Mouse (Mus musculus): Measurements from ENCODE around the gene Rabgap1l.
"Not testable (repeated sequence)": the region's sequence is repeated elsewhere in the genome, so short reads cannot be mapped to it uniquely, and the experiment has no call there.

Rabgap1l gene

DNA sequence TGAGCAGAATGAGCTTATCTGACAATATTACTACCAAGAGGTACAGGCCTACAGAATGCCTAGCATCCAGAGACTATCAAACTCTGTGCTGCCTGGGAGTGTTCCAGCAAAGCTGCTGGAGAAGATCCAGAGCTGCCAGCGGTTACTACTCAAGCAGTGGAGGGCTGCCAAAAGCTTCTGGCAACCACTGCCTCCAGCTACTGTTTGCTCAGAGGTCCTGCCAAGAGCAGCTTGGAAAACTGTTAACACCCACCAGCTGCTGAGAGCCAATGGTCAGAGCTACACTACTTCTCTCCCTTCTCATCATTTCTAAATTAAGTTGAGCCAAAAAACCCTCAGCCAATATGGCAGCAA lies 99.9 kb downstream of the Rabgap1l start:
- no peak for DNase-seq (ENCODE audit: low spot score)

DNA sequence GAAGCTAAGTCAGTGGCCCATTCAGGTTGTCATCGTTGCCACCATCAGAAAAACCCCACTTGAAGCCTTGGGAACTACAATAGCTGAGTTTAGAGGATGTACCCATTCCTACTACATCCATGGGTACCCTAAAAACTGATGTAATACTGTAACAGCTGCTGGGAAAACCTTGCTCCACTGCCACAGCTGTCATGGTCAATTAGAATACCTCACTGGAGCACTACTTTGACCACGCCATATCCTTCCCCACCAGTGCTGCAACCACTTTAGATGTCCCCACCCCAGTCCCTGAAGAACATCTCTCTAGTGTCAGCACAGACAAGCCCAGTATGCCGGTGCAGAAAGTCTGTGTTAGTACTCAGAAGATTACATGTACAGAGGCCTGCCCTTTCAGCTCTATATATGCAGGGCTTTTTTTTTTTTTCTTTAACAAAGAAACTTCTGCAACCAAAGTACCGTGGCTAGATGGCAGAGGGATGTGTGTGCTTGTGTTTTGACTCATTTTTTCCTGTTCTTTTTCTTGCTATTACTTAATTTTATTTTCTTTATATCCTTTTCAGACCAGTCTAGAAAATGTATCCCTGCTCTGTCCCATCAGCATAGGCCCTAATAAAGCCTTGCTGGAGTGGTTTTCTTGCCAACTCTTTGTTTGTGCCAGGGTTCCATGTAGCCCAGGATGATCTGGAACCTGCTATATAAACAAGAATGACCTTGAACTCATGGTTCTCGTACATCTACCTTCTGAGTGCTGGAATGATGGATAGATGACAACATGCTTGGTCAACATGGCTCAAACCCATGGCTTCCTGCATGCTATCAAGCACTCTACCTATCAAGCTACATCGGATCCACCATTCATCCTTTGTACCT lies 100.6 kb downstream of the Rabgap1l start:
- DNase-seq (ENCODE audit: low spot score): no peak

DNA sequence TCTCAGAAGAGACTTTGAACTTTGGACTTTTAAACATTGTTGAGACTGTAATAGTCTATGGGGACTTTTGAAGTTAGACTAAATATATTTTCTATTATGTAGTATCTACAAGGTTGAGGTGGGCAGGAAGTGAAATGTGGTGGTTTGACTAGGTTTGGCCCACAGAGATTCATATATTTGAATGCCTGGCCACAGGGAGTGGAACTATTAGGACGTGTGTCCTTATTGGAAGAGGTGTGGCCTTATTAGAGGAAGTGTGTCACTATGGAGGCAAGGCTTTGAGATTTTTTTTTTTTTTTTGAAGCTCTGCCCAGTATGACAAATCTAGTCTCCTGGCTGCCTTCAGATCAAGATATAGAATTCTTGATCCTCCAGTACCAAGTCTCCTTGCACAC lies 101.8 kb downstream of the Rabgap1l start:
- DNase-seq (ENCODE audit: low spot score): no peak

GRCm38 (mm10) chr1:160690516-160691195 lies 102.4 kb downstream of the Rabgap1l start:
- DNase-seq (ENCODE audit: low spot score): no peak

GRCm38 (mm10) chr1:160689511-160689910 lies 103.5 kb downstream of the Rabgap1l start:
- DNase-seq (ENCODE audit: low spot score): no peak

GRCm38 (mm10) chr1:160684251-160684650 lies 108.8 kb downstream of the Rabgap1l start:
- no peak for DNase-seq (ENCODE audit: low spot score)

GRCm38 (mm10) chr1:160681398-160682050 lies 111.5 kb downstream of the Rabgap1l start:
- DNase-seq (ENCODE audit: low spot score): peak; percentile 53

DNA sequence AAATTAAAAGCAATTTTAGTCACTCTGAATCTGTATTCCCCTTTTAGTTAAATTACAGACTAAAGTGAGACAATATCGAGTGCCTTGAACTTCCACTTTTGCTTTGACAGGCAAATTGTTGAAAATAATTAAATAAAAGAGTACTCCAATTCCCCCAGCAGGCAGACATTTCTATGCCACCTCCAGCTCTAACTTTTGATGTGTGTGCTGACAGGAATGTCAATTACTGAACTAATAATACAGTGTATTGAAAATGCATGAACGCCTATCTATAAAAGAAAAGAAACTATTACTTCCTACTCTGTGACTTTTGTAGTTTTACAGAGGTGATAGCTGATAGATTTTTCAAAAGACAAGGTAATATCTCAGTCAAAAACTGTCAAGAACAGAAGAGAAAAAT lies 118.2 kb downstream of the Rabgap1l start:
- DNase-seq (ENCODE audit: low spot score): no peak

DNA sequence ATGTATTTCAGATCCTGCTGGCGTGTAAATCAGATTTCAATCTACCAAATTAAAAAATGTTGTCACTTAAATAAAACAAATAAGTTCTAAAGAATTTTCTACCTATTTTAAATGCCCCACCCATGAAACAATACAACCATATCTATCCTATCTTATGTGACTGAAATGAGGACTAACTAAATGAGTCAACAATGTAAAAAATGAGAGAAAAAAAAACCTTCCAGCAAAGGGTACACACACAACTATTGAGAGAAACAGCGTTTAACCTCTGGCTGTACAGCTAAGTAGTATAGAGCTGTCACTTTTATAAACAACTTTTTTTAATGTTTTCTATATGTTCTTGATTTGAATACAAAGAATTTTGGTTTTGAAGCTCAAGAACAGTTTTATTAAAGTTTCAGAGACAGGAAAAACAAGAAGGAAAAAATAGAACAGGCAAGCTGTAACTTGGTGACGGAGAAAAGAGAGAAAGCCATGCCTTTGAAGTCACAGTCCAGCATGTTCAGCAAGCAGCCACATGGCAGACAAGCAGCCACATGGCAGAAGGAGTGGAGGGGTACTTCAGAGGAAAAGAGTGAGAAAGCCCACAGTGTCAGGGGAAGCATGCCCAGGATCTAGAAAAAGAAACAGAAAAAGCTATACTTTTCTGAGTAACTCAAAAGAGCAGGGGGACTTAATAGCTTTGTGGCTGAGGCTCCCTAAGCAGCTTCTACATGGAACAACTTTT lies 120.8 kb downstream of the Rabgap1l start:
- DNase-seq (ENCODE audit: low spot score): no peak

GRCm38 (mm10) chr1:160655806-160656470 lies 137.1 kb downstream of the Rabgap1l start:
- DNase-seq (ENCODE audit: low spot score): no peak

GRCm38 (mm10) chr1:160651691-160652090 lies 141.3 kb downstream of the Rabgap1l start:
- DNase-seq (ENCODE audit: low spot score): no peak

- no peak for DNase-seq (ENCODE audit: low spot score)
Measured at GRCm38 (mm10) chr1:160645416-160645815, 147.6 kb downstream of the Rabgap1l start.

GRCm38 (mm10) chr1:160628213-160628932 lies 164.6 kb downstream of the Rabgap1l start:
- no peak for DNase-seq (ENCODE audit: low spot score)

DNA sequence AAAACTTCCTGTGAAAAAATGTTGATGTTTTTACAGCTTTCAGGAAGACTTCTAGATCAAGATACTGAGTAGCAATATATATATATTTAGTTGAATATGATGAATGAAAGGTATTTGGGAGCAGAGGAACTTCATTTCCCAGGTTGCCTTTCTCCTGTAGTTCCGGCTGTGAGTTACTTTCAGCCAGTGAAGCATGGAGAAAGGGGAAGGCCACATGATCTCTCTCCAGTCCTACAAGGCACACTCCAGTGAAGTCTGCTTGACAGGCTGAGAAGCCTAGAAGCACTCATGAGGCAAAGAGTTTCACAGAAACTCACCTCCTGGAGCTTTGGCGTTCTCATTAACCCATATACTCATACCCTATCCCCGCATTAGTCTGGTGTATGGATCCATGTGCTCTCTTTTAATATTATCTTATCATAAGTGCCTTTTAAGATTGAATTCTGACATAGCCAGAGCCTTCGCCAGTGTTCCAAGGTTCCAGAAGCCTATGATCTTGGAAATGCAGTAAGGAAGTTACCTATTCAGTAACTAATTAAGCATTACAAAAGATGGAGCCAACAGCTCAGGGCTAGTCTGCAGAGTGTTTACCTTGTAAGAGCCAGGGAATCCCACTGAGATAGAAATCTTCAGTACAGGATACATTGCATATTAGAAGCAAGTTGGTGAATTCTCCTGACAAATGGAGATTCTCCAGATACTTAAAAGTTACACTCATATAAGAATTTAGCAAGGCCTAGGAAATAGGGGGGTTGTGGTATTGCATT lies 168.5 kb downstream of the Rabgap1l start:
- DNase-seq (ENCODE audit: low spot score): not testable (repeated sequence)

DNA sequence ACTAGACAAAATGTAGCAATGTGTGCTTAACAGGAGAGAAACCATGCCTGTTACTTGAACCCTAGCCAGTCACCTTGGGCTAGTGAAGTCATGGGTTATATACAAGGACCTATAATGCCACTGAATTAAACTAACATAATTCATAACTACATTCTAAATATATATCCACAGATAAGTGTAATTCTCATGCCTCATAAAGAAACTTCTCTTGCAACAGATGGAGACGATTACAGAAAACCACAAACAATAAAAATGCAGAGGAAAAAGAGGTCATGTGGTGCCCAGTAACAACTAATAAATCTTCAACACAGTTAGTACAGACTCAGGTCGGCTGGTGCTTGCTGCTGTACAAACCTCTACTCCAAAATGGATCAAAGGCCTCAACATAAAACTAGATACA lies 174.8 kb downstream of the Rabgap1l start:
- no peak for DNase-seq (ENCODE audit: low spot score)

DNA sequence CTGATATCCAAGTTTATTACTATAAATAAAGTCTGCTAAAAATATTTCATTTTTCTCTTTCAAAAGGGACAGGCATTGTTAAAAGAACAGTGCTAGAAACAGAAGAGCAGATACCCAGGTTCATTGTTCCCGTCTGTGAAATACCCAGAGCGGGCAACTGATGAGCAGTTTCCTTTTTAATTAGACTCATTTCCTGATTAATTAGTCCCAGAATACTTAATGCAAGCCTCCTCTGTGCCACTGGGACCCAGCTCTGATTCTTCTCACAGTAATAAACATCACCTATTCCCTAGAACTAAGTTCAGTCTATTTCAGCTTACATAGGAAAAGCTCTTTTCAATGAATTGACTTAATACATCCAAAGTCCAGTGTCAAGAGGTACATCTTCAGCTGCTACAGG lies 186.6 kb downstream of the Rabgap1l start:
- no peak for DNase-seq (ENCODE audit: low spot score)

DNA sequence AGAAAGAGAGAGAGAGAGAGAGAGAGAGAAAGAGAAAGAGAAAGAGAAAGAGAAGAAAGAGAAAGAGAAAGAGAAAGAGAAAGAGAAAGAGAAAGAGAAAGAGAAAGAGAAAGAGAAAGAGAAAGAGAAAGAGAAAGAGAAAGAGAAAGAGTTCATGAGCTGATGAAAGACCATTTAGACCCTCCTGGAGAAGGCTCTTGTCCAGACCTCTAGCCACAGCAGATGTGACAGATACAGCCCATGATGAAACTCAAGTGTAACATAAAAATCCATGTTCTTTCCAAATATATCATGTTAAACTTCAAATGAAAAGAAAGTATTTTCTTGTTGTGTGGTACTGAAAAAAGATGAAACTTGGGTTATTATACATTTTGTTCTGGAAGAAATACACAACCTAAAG lies 189.7 kb downstream of the Rabgap1l start:
- not testable (repeated sequence) for DNase-seq (ENCODE audit: low spot score)

DNA sequence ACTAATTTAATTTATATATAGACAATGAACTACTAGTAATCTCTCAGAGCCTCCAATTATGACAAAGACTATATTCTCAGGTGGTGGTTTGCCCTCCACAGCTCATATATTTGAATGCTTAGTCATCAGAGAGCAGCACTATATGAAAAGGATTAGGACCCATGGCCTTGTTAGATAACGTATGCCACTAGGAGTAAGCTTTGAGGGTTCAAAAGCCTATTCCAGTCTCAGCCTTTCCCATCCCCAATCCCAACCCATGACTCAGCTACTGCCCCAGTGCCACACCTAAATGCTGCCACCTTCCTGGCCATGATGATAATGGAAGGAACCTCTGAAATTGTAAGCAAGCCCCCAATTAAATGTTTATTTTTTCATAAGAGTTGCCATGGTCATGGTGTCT lies 195.6 kb downstream of the Rabgap1l start:
- peak; percentile 8 for DNase-seq (ENCODE audit: low spot score)

DNA sequence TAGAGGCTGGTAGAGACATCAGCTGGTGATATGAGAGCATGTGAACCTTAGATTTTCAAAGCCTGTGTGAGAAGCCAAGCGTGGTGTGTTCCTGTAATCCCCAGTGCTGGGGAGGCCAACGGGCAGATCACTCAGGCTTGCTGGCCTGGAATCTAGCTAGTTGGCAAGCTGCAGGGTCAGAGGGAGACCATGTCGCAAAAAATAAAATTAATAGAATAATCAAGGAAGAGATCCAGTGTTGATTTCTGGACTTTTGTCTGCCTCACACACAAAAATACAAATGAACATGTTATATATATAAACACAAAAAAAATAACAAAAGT lies 196.1 kb downstream of the Rabgap1l start:
- DNase-seq (ENCODE audit: low spot score): no peak

DNA sequence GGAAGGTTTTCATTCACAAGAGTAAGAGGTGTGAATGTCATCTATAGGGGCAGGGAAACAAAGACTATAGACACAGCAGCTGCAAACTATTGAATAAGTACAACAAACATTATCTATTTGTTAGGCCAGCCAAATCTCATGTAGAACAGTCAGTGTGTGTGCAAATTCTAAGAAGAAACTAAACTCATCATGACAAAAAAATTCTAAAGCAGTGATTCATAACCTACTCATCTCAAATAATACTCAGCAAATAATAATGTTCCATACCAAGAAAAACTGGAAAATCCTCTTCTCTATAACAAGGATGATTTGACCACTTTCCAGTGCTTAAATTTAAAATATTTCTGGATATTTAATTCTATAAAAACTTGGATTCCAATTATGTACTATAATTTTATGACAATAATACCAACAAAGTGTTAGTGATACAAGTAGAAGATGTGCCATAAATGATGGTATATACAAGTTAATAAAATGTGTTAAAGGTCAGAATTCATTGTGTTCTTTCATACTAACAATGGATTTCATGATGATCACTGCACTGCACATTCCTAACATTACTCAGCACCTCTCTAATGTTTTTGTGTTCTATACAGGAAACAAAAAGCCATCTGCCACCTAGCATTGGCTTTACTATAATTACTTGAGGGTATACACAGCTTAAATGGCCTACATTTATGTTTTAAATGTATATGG lies 196.6 kb downstream of the Rabgap1l start:
- DNase-seq (ENCODE audit: low spot score): no peak

Measured in c-Kit-positive CD71-positive TER-119-positive erythroid progenitor cells, embryonic 14.5 days (primary cell).